Mouse (Mus musculus) liver, adult 2 months (tissue): ENCODE results near the gene Chst3.

Source experiments
- CTCF ChIP-seq: fragments of 200-500 bp; IDR thresholded peaks from 2 replicates; pipeline ENCODE4 v1.5.1; 2011; ENCODE audit warnings: low read depth, low read length, control low read depth
- POLR2A ChIP-seq: fragments of 200-500 bp; IDR thresholded peaks from 2 replicates; pipeline ENCODE4 v1.6.1; 2011; ENCODE audit warnings: low read length, control low read depth; ENCODE audit not compliant: insufficient read depth; ENCODE audit errors: extremely low read depth

DNA sequence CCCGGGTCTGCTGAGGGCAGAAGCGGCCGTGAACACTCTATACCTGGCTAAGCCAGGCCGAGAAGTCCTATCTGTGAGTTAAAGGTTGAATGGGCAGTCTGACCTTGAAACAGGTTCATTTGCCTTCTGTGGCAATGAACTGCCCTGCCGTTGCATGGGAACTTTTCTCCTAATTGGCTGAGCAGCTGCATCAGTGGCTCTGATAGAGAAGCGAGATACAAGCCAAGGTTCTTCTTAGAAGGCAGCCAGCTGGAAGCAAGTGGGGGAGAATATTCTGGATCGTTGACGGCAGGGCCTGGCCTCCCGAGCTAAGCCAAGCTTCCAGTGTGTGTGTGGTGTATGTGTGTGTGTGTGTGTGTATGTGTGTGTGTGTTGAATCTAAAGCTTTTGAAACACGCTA, 46.2 kb upstream of the Chst3 start:
- TF ChIP-seq CTCF (no peak), POLR2A (no peak)
